Mouse (Mus musculus): ENCODE results near the gene Mrfap1. TPM values are rescaled to one million over a fixed set of nuclear protein-coding genes. Genes with fewer than 3 reads are reported as not detected.
A peak's percentile ranks its signal among the peaks of the same experiment; 100 is the strongest.

Mrfap1 gene
- total RNA-seq, 1 experiment: 238 TPM

GRCm38 (mm10) chr5:36750119-36751078 is 46.2 kb downstream of the Mrfap1 start:
- TF ChIP-seq CHD2 (IDR thresholded peaks at IDR 0.05; ENCODE audit: low read depth, low read length) (no peak), HCFC1 (IDR thresholded peaks at IDR 0.05; ENCODE audit: borderline replicate concordance, insufficient read depth, low read length) (no peak), MAFK (IDR thresholded peaks at IDR 0.05; ENCODE audit: insufficient read depth, low read depth, low read length) (peak; percentile 63; the same call in 1 of the 2 replicates), ZC3H11A (IDR thresholded peaks at IDR 0.05; ENCODE audit: borderline replicate concordance, low read depth, low read length) (no peak), ZNF384 (IDR thresholded peaks at IDR 0.05; ENCODE audit: low read depth, low read length) (peak; percentile 100)
- DNase-seq (ENCODE audit: low read depth, low spot score): no peak
- Histone ChIP-seq H3K4me1 (ENCODE audit: control insufficient read depth in 2 of 2, insufficient read depth in 2 of 2, low read length in 2 of 2, poor library complexity in 1 of 2) (peaks cover 0 to 5% of the 10 kb centered on the region in 2 experiments; a peak in 1 of 4 replicates), H3K9me3 (ENCODE audit: control insufficient read depth, insufficient read depth, low read depth, low read length) (no peaks in the 10 kb centered on the region), H3K4me3 (ENCODE audit: insufficient read depth in 1 of 2, low read depth in 1 of 2, low read length in 2 of 2, poor library complexity in 1 of 2, severe bottlenecking in 1 of 2) (no peak overlapping the region), H3K27ac (ENCODE audit: insufficient read depth, low read depth, low read length, poor library complexity, severe bottlenecking) (no peak overlapping the region), H3K36me3 (ENCODE audit: control insufficient read depth, insufficient read depth, low read length, poor library complexity, severe bottlenecking) (no peaks in the 10 kb centered on the region), H3K9ac (ENCODE audit: insufficient read depth, low read depth, low read length, poor library complexity, severe bottlenecking) (no peak overlapping the region)
- in situ Hi-C loops (cut with MboI; ENCODE audit: low sequenced_read_pairs in 2 of 2, unreplicated experiment in 2 of 2): no loop called here

- Histone ChIP-seq H3K4me1 (ENCODE audit: control insufficient read depth in 2 of 2, insufficient read depth in 2 of 2, low read length in 2 of 2, poor library complexity in 1 of 2) (peaks cover 0 to 5% of the 10 kb centered on the region in 2 experiments; a peak in 1 of 4 replicates), H3K36me3 (ENCODE audit: control insufficient read depth, insufficient read depth, low read length, poor library complexity, severe bottlenecking) (no peaks in the 10 kb centered on the region), H3K4me3 (ENCODE audit: insufficient read depth in 1 of 2, low read depth in 1 of 2, low read length in 2 of 2, poor library complexity in 1 of 2, severe bottlenecking in 1 of 2) (peak within 1 kb of the TSS; percentile 79 to 92), H3K9me3 (ENCODE audit: control insufficient read depth, insufficient read depth, low read depth, low read length) (no peaks in the 10 kb centered on the region), H3K27ac (ENCODE audit: insufficient read depth, low read depth, low read length, poor library complexity, severe bottlenecking) (no peak within 1 kb of the TSS), H3K9ac (ENCODE audit: insufficient read depth, low read depth, low read length, poor library complexity, severe bottlenecking) (peak within 1 kb of the TSS; percentile 89)
- in situ Hi-C loops (cut with MboI; ENCODE audit: low sequenced_read_pairs in 2 of 2, unreplicated experiment in 2 of 2): loop anchor here (10.0 kb wide), 1 partner anchor 284 kb away; the partner anchor contains the start of gene Grpel1 (in 2 of the 2)
- DNase-seq (ENCODE audit: low read depth, low spot score): peak; percentile 87
- TF ChIP-seq HCFC1 (IDR thresholded peaks at IDR 0.05; ENCODE audit: borderline replicate concordance, insufficient read depth, low read length) (peak; percentile 81), ZNF384 (IDR thresholded peaks at IDR 0.05; ENCODE audit: low read depth, low read length) (no peak)
Observed at GRCm38 (mm10) chr5:36748536-36749061, 48.0 kb downstream of the Mrfap1 start, which contains the start of gene Bloc1s4. Bloc1s4 (minus strand) TSS chr5:36748650.

- Histone ChIP-seq H3K36me3 (ENCODE audit: control insufficient read depth, insufficient read depth, low read length, poor library complexity, severe bottlenecking) (no peaks in the 10 kb centered on the region), H3K4me3 (ENCODE audit: insufficient read depth in 1 of 2, low read depth in 1 of 2, low read length in 2 of 2, poor library complexity in 1 of 2, severe bottlenecking in 1 of 2) (peak overlapping the region; percentile 79 to 92), H3K4me1 (ENCODE audit: control insufficient read depth in 2 of 2, insufficient read depth in 2 of 2, low read length in 2 of 2, poor library complexity in 1 of 2) (peaks cover 0 to 5% of the 10 kb centered on the region in 2 experiments; a peak in 1 of 4 replicates), H3K9me3 (ENCODE audit: control insufficient read depth, insufficient read depth, low read depth, low read length) (no peaks in the 10 kb centered on the region), H3K27ac (ENCODE audit: insufficient read depth, low read depth, low read length, poor library complexity, severe bottlenecking) (no peak overlapping the region), H3K9ac (ENCODE audit: insufficient read depth, low read depth, low read length, poor library complexity, severe bottlenecking) (peak overlapping the region; percentile 89)
- in situ Hi-C loops (cut with MboI; ENCODE audit: low sequenced_read_pairs in 2 of 2, unreplicated experiment in 2 of 2): loop anchor here (10.0 kb wide), 1 partner anchor 283 kb away; the partner anchor contains the start of gene Grpel1 (in 2 of the 2)
- no peak for DNase-seq (ENCODE audit: low read depth, low spot score)
- no peak for TF ChIP-seq ZC3H11A (IDR thresholded peaks at IDR 0.05; ENCODE audit: borderline replicate concordance, low read depth, low read length)
- no peak for TF ChIP-seq MAFK (IDR thresholded peaks at IDR 0.05; ENCODE audit: insufficient read depth, low read depth, low read length)
- no peak for TF ChIP-seq ZNF384 (IDR thresholded peaks at IDR 0.05; ENCODE audit: low read depth, low read length)
- TF ChIP-seq HCFC1 (IDR thresholded peaks at IDR 0.05; ENCODE audit: borderline replicate concordance, insufficient read depth, low read length): no peak
- no peak for TF ChIP-seq CHD2 (IDR thresholded peaks at IDR 0.05; ENCODE audit: low read depth, low read length)
Observed at GRCm38 (mm10) chr5:36747794-36748535, 48.6 kb downstream of the Mrfap1 start.

GRCm38 (mm10) chr5:36747071-36747470 is 49.5 kb downstream of the Mrfap1 start:
- no peak overlapping the region for H3K9ac ChIP-seq (ENCODE audit: insufficient read depth, low read depth, low read length, poor library complexity, severe bottlenecking)
- no peak overlapping the region for H3K27ac ChIP-seq (ENCODE audit: insufficient read depth, low read depth, low read length, poor library complexity, severe bottlenecking)
- H3K4me1 ChIP-seq (ENCODE audit: control insufficient read depth in 2 of 2, insufficient read depth in 2 of 2, low read length in 2 of 2, poor library complexity in 1 of 2): peaks cover 3 to 5% of the 10 kb centered on the region in 2 experiments; a peak in 3 of 4 replicates
- in situ Hi-C loops (cut with MboI; ENCODE audit: low sequenced_read_pairs in 2 of 2, unreplicated experiment in 2 of 2): loop anchor here (10.0 kb wide), 1 partner anchor 282 kb away; the partner anchor contains the start of gene Grpel1 (in 2 of the 2)
- TF ChIP-seq ZNF384 (IDR thresholded peaks at IDR 0.05; ENCODE audit: low read depth, low read length) (no peak), HCFC1 (IDR thresholded peaks at IDR 0.05; ENCODE audit: borderline replicate concordance, insufficient read depth, low read length) (no peak), ZC3H11A (IDR thresholded peaks at IDR 0.05; ENCODE audit: borderline replicate concordance, low read depth, low read length) (no peak), CHD2 (IDR thresholded peaks at IDR 0.05; ENCODE audit: low read depth, low read length) (no peak), MAFK (IDR thresholded peaks at IDR 0.05; ENCODE audit: insufficient read depth, low read depth, low read length) (no peak)
- no peak for DNase-seq (ENCODE audit: low read depth, low spot score)
- H3K4me3 ChIP-seq (ENCODE audit: insufficient read depth in 1 of 2, low read depth in 1 of 2, low read length in 2 of 2, poor library complexity in 1 of 2, severe bottlenecking in 1 of 2): peak overlapping the region in 1 of 2 experiments; percentile 79; a peak in 2 of 4 replicates
- no peaks in the 10 kb centered on the region for H3K9me3 ChIP-seq (ENCODE audit: control insufficient read depth, insufficient read depth, low read depth, low read length)
- H3K36me3 ChIP-seq (ENCODE audit: control insufficient read depth, insufficient read depth, low read length, poor library complexity, severe bottlenecking): no peaks in the 10 kb centered on the region

Other genes starting within 250 kb of the Mrfap1 start
- 12.5 and 17.6 TPM in 2 replicates for gene Tbc1d14, start 203.5 kb downstream of the Mrfap1 start, total RNA-seq (2012; rRNA removed)
- 19.5 and 21.9 TPM in 2 replicates for gene D5Ertd579e, start 100.7 kb downstream of the Mrfap1 start, total RNA-seq (2012; rRNA removed)
- 18.3 and 19.1 TPM in 2 replicates for gene Bloc1s4, start 48.1 kb downstream of the Mrfap1 start, total RNA-seq (2012; rRNA removed)
- gene Man2b2, start 33.9 kb upstream of the Mrfap1 start, total RNA-seq (2012; rRNA removed): 11.6 and 15.1 TPM in 2 replicates
- gene Ppp2r2c, start 71.7 kb upstream of the Mrfap1 start, total RNA-seq (2012; rRNA removed): 7.3 and 8.1 TPM in 2 replicates
- 15.1 and 24.2 TPM in 2 replicates for gene Wfs1, start 192.4 kb upstream of the Mrfap1 start, total RNA-seq (2012; rRNA removed)

Data from ES-E14 (cell line).